Mouse (Mus musculus): ENCODE results near the gene Tbk1.

DNA sequence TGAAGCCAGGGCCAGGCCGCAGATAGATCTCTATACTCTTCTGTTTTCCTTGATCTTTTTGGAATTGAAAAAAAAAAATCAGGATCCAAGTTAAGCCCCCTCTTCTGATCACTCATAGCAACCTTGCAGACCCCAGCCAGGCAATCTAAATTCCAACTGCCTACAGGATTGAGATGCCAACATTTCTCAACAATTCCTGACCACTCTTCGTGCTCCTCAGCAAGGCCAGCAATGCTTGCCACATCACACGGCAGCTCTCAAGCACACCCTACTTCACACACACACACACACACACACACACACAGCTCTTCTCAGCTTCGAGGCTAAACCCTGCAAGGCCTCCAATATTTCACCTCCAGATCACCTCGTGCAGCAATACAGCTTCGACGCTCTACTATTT, 37.1 kb upstream of the Tbk1 start:
- TF ChIP-seq CTCF (IDR thresholded peaks at IDR 0.05; ENCODE audit: low read depth) (no peak), EP300 (IDR thresholded peaks at IDR 0.05; ENCODE audit: low read depth) (no peak)

Data from liver, postnatal 0 days (tissue).